Mouse (Mus musculus): ENCODE data around the gene Defa30. TPM values are rescaled to one million over a fixed set of nuclear protein-coding genes. Genes with fewer than 3 reads are reported as not detected.

The Defa30 gene
- not detected for polyA plus RNA-seq (2014; fragmentation: Illumina TruSeq; extraction: RNeasy Lipid Tissue Mini Kit (QIAGEN cat#74804); ENCODE audit: low read depth, low replicate concordance)

GRCm38 (mm10) chr8:21134342-21134741 is at the start of gene Defa30:
Gene Defa30, plus strand, starts transcription at chr8:21134642.

GRCm38 (mm10) chr8:21095950-21096349 is 38.5 kb upstream of the Defa30 start, which contains the start of gene Gm14851:
Gene Gm14851, minus strand, starts transcription at chr8:21096050.

GRCm38 (mm10) chr8:21161977-21162376 is 27.5 kb downstream of the Defa30 start, which contains the start of gene Defa22:
Gene Defa22, plus strand, starts transcription at chr8:21162277.

Other genes starting within 250 kb of the Defa30 start
- not detected for gene Defb33, start 242.0 kb upstream of the Defa30 start, polyA plus RNA-seq (2014; fragmentation: Illumina TruSeq; extraction: RNeasy Lipid Tissue Mini Kit (QIAGEN cat#74804); ENCODE audit: low read depth, low replicate concordance)
- gene Gm15056, start 232.0 kb upstream of the Defa30 start, polyA plus RNA-seq (2014; fragmentation: Illumina TruSeq; extraction: RNeasy Lipid Tissue Mini Kit (QIAGEN cat#74804); ENCODE audit: low read depth, low replicate concordance) = not detected
- not detected for gene Gm6040, start 212.6 kb upstream of the Defa30 start, polyA plus RNA-seq (2014; fragmentation: Illumina TruSeq; extraction: RNeasy Lipid Tissue Mini Kit (QIAGEN cat#74804); ENCODE audit: low read depth, low replicate concordance)
- not detected for gene AY761185, start 189.9 kb upstream of the Defa30 start, polyA plus RNA-seq (2014; fragmentation: Illumina TruSeq; extraction: RNeasy Lipid Tissue Mini Kit (QIAGEN cat#74804); ENCODE audit: low read depth, low replicate concordance)
- gene Defa21, start 109.1 kb upstream of the Defa30 start, polyA plus RNA-seq (2014; fragmentation: Illumina TruSeq; extraction: RNeasy Lipid Tissue Mini Kit (QIAGEN cat#74804); ENCODE audit: low read depth, low replicate concordance) = not detected
- not detected for gene Defa23, start 79.6 kb upstream of the Defa30 start, polyA plus RNA-seq (2014; fragmentation: Illumina TruSeq; extraction: RNeasy Lipid Tissue Mini Kit (QIAGEN cat#74804); ENCODE audit: low read depth, low replicate concordance)
- gene Defa35, start 69.6 kb upstream of the Defa30 start, polyA plus RNA-seq (2014; fragmentation: Illumina TruSeq; extraction: RNeasy Lipid Tissue Mini Kit (QIAGEN cat#74804); ENCODE audit: low read depth, low replicate concordance) = not detected
- gene Defa25, start 50.2 kb upstream of the Defa30 start, polyA plus RNA-seq (2014; fragmentation: Illumina TruSeq; extraction: RNeasy Lipid Tissue Mini Kit (QIAGEN cat#74804); ENCODE audit: low read depth, low replicate concordance) = not detected
- gene Gm14851, start 38.6 kb upstream of the Defa30 start, polyA plus RNA-seq (2014; fragmentation: Illumina TruSeq; extraction: RNeasy Lipid Tissue Mini Kit (QIAGEN cat#74804); ENCODE audit: low read depth, low replicate concordance) = not detected
- gene Defa22, start 27.6 kb downstream of the Defa30 start, polyA plus RNA-seq (2014; fragmentation: Illumina TruSeq; extraction: RNeasy Lipid Tissue Mini Kit (QIAGEN cat#74804); ENCODE audit: low read depth, low replicate concordance) = not detected
- gene Defa31, start 57.0 kb downstream of the Defa30 start, polyA plus RNA-seq (2014; fragmentation: Illumina TruSeq; extraction: RNeasy Lipid Tissue Mini Kit (QIAGEN cat#74804); ENCODE audit: low read depth, low replicate concordance) = not detected
- not detected for gene Gm15293, start 66.9 kb downstream of the Defa30 start, polyA plus RNA-seq (2014; fragmentation: Illumina TruSeq; extraction: RNeasy Lipid Tissue Mini Kit (QIAGEN cat#74804); ENCODE audit: low read depth, low replicate concordance)
- gene Gm15292, start 115.1 kb downstream of the Defa30 start, polyA plus RNA-seq (2014; fragmentation: Illumina TruSeq; extraction: RNeasy Lipid Tissue Mini Kit (QIAGEN cat#74804); ENCODE audit: low read depth, low replicate concordance) = not detected
- not detected for gene Defa27, start 180.9 kb downstream of the Defa30 start, polyA plus RNA-seq (2014; fragmentation: Illumina TruSeq; extraction: RNeasy Lipid Tissue Mini Kit (QIAGEN cat#74804); ENCODE audit: low read depth, low replicate concordance)
- gene Defa29, start 192.4 kb downstream of the Defa30 start, polyA plus RNA-seq (2014; fragmentation: Illumina TruSeq; extraction: RNeasy Lipid Tissue Mini Kit (QIAGEN cat#74804); ENCODE audit: low read depth, low replicate concordance) = not detected
- gene Defa2, start 243.9 kb downstream of the Defa30 start, polyA plus RNA-seq (2014; fragmentation: Illumina TruSeq; extraction: RNeasy Lipid Tissue Mini Kit (QIAGEN cat#74804); ENCODE audit: low read depth, low replicate concordance) = not detected

Data from sigmoid colon, adult 10 weeks (tissue).